ENCODE assay signal across 9 mouse cellular contexts in the genomic region with DNA sequence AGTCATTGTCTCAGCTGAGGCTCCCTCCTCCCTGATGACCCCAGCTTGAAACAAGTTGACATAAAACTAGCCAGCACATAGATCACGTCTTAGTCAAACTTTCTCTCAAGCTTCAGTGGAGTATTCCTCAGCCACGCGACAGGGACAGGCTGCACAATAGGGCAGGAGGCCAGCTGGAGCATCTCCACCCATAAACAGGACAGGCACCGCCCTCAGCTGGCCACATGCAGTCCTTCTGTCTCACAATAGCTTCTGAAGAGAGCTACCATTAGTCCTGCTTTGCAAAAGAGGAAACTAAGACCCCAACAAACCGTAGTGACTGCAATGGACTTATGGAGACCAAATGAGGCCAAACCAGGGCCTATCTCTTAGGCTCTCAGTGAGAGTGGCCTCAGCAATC. TPM values are rescaled to one million over a fixed set of nuclear protein-coding genes. Genes with fewer than 3 reads are reported as not detected.
DNase-seq lines count a peak whose midpoint lies in the region.
"Had no signal": no experiment of that assay in that cellular context is flagged by ENCODE, and none has a peak within 500 bp of the region (broad histone marks: within the 10 kb centered on the region; RNA-seq: fewer than 3 reads in every experiment).

No protein-coding gene starts in this region.

- intact Hi-C loops in heart, postnatal 36 days (cut with DNase I) = no loop called here

- peak; percentile 74 for DNase-seq in adrenal gland, adult 2 months
- DNase-seq in adrenal gland, adult 8-10 months = no peak
- DNase-seq in spleen, postnatal 36 days (ENCODE audit: low spot score in 2 of 2) = peak; percentile 49 to 51
- no peak for DNase-seq in spleen, adult 12 weeks (ENCODE audit: low spot score)
- DNase-seq in heart, postnatal 36 days = peak; percentile 73 to 74
- peak; percentile 79 to 87 for DNase-seq in lung, postnatal 4 days
- no peak for DNase-seq in frontal cortex, postnatal 25 days (ENCODE audit: low spot score in 2 of 2)
- no peak for DNase-seq in frontal cortex, adult 2 months (ENCODE audit: extremely low spot score in 1 of 2, low spot score in 1 of 2)

RNA-seq across cellular contexts. Expression of a gene that starts 27.6 kb away (rescaled TPM):
- total RNA-seq in adrenal gland, adult 2 months (2021) = not detected
- polyA plus RNA-seq in adrenal gland, adult 2 months (2012; rRNA removed) = not detected in 2 replicates
- total RNA-seq in adrenal gland, adult 8-10 months (2022) = not detected
- not detected for total RNA-seq in heart, postnatal 36 days (2021)
- polyA plus RNA-seq in frontal cortex, adult 2 months (2012; rRNA removed) = 0.16 and 0.17 TPM in 2 replicates
- polyA plus RNA-seq: intestine, embryonic 14.5 days had no signal

RNA-seq across cellular contexts. Expression of a gene that starts 40.8 kb away (rescaled TPM):
- 100 to 1,000 TPM; 114 to 121 TPM for total RNA-seq in adrenal gland, adult 2 months (2021)
- polyA plus RNA-seq in adrenal gland, adult 2 months (2012; rRNA removed) = 7.2 and 9.1 TPM in 2 replicates
- 100 to 1,000 TPM; 142 to 160 (median 152) TPM for total RNA-seq in adrenal gland, adult 8-10 months (2022)
- total RNA-seq in heart, postnatal 36 days (2021) = 10 to 100 TPM; 82.0 to 85.0 TPM
- polyA plus RNA-seq in frontal cortex, adult 2 months (2012; rRNA removed) = 40.9 and 44.6 TPM in 2 replicates

Comparison
In these comparisons a context has a peak if more than half of its experiments do, and no peak if none do; other contexts are left out.
1. DNase-seq: peak in adrenal gland, adult 2 months (single experiment), spleen, postnatal 36 days (2 of 2), heart, postnatal 36 days (2 of 2) and lung, postnatal 4 days (2 of 2); none in adrenal gland, adult 8-10 months (single experiment), spleen, adult 12 weeks (single experiment), frontal cortex, postnatal 25 days (0 of 2) and frontal cortex, adult 2 months (0 of 2).